Mouse (Mus musculus) erythroblast, embryonic 14.5 days (primary cell): ENCODE measurements around the gene Hs3st2.

Source experiments
- GATA1 ChIP-seq: IDR thresholded peaks from 2 replicates; pipeline ENCODE4 v1.6.1; 2012; ENCODE audit warnings: low read length, inconsistent platforms, mixed read lengths
- TAL1 ChIP-seq: IDR thresholded peaks from 3 replicates; pipeline ENCODE4 v1.6.1; 2012; ENCODE audit warnings: low read length, inconsistent platforms, mixed read lengths

GRCm38 (mm10) chr7:121542458-121542857 lies 150.8 kb downstream of the Hs3st2 start:
- TF ChIP-seq TAL1 = no peak
- no peak for TF ChIP-seq GATA1
